In the genomic region with DNA sequence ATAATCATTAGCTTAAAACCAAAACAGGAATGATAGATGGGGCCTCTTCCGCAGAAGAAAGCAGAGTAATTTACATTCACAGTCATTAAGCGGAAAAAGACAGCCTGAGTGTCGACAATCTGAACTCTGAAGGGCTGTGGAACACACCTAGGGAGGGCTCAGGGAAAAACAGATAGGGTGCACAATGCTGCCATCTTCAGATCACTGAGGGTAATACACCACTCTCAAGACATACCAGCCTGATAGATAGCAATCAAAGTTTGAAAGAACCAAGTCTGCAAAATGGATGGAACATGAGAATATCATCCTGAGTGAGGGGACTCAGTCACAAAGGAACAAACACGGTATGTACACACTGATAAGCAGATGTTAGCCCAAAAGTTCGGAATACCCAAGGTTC, we compare ENCODE assay signal across 8 mouse cellular contexts.
A peak's percentile ranks its signal among the peaks of the same experiment; 100 is the strongest.
DNase-seq lines count a peak whose midpoint lies in the region; ATAC-seq and TF ChIP-seq lines count a peak whose summit lies in the region.

No protein-coding gene starts in this region.

- in situ Hi-C loops in ES-E14 (cut with MboI; ENCODE audit: low sequenced_read_pairs in 2 of 2, unreplicated experiment in 2 of 2), result no loop called here

- intact Hi-C loops in heart, postnatal 14 days (cut with DNase I), result no loop called here

- no peaks in the 10 kb centered on the region for H3K36me3 ChIP-seq in ES-E14 (ENCODE audit: control insufficient read depth, insufficient read depth, low read length, poor library complexity, severe bottlenecking)
- no peaks in the 10 kb centered on the region for H3K36me3 ChIP-seq in liver, embryonic 14.5 days (replicated peaks; ENCODE audit: control insufficient read depth, insufficient read depth, low read depth)

- no peak overlapping the region for H3K4me3 ChIP-seq in ES-E14 (ENCODE audit: insufficient read depth in 1 of 2, low read depth in 1 of 2, low read length in 2 of 2, poor library complexity in 1 of 2, severe bottlenecking in 1 of 2)
- H3K4me3 ChIP-seq in liver, embryonic 14.5 days (ENCODE audit: insufficient read depth in 1 of 2, low read depth in 2 of 2, low read length in 2 of 2), result no peak overlapping the region

- peak; percentile 55; the same call in 1 of the 2 replicates for TF ChIP-seq CTCF in liver, embryonic 14.5 days (IDR thresholded peaks at IDR 0.05; ENCODE audit: low read depth)

- H3K9me3 ChIP-seq in ES-E14 (ENCODE audit: control insufficient read depth, insufficient read depth, low read depth, low read length), result no peaks in the 10 kb centered on the region
- H3K9me3 ChIP-seq in liver, embryonic 14.5 days (ENCODE audit: control insufficient read depth, low read length), result no peaks in the 10 kb centered on the region

- no peak overlapping the region for H3K9ac ChIP-seq in ES-E14 (ENCODE audit: insufficient read depth, low read depth, low read length, poor library complexity, severe bottlenecking)
- no peak overlapping the region for H3K9ac ChIP-seq in liver, embryonic 14.5 days (replicated peaks)

- DNase-seq in 3134 (ENCODE audit: extremely low read depth, insufficient read length, low spot score) (peak; percentile 21), ES-E14 (ENCODE audit: low read depth, low spot score) (peak; percentile 51)
- DNase-seq in cerebellum, postnatal 36 days, result peak; percentile 66 to 90
- DNase-seq in heart, postnatal 14 days, result peak; percentile 9 to 38
- DNase-seq in kidney, postnatal 36 days, result peak; percentile 35 to 56
- peak in 1 of 3 experiments; percentile 10 for DNase-seq in liver, embryonic 14.5 days (ENCODE audit: low read depth in 3 of 3, low spot score in 3 of 3)
- peak; percentile 90 for DNase-seq in retina, embryonic 14.5 days (ENCODE audit: low spot score)
- DNase-seq in T-cell, adult 2 months (ENCODE audit: low spot score), result no peak

- no peaks in the 10 kb centered on the region for H3K4me1 ChIP-seq in ES-E14 (ENCODE audit: control insufficient read depth in 2 of 2, insufficient read depth in 2 of 2, low read length in 2 of 2, poor library complexity in 1 of 2)
- H3K4me1 ChIP-seq in liver, embryonic 14.5 days (replicated peaks; ENCODE audit: control insufficient read depth in 2 of 2, insufficient read depth in 2 of 2, low read length in 1 of 2), result no peaks in the 10 kb centered on the region

- no peak for ATAC-seq in liver, embryonic 14.5 days (ENCODE audit: insufficient read depth)

- no peak overlapping the region for H3K4me2 ChIP-seq in liver, embryonic 14.5 days (ENCODE audit: low read depth)

- no peak overlapping the region for H3K27ac ChIP-seq in ES-E14 (ENCODE audit: insufficient read depth, low read depth, low read length, poor library complexity, severe bottlenecking)
- no peak overlapping the region for H3K27ac ChIP-seq in liver, embryonic 14.5 days

- H3K27me3 ChIP-seq in liver, embryonic 14.5 days (ENCODE audit: control insufficient read depth, insufficient read depth, low read length), result no peaks in the 10 kb centered on the region

- TF ChIP-seq EP300 in liver, embryonic 14.5 days (IDR thresholded peaks at IDR 0.05; ENCODE audit: low read depth), result no peak

- WGBS in liver, embryonic 14.5 days (ENCODE audit: insufficient replicate concordance), result 11% methylated on average over 5 of the region's 5 CpGs

TF ChIP-seq in ES-E14, 5 proteins besides CTCF, POLR2A, EP300 and RAD21:
- TF ChIP-seq MAFK (IDR thresholded peaks at IDR 0.05; ENCODE audit: insufficient read depth, low read depth, low read length) (no peak), ZC3H11A (IDR thresholded peaks at IDR 0.05; ENCODE audit: borderline replicate concordance, low read depth, low read length) (peak; percentile 61; the same call in 1 of the 2 replicates), ZNF384 (IDR thresholded peaks at IDR 0.05; ENCODE audit: low read depth, low read length) (no peak)
